Mouse (Mus musculus): ENCODE data around the gene Fkbp6. TPM values are rescaled to one million over a fixed set of nuclear protein-coding genes. Genes with fewer than 3 reads are reported as not detected.

Fkbp6 gene
- total RNA-seq, 2 experiments from 2014 or later = not detected

GRCm38 (mm10) chr5:135346430-135346829, 3.4 kb downstream of the Fkbp6 start:
- no peak overlapping the region for H3K27ac ChIP-seq
- no peak for DNase-seq
- H3K4me3 ChIP-seq = no peak overlapping the region
- intact Hi-C loops (cut with DNase I) = no loop called here
- TF ChIP-seq CTCF (IDR thresholded peaks at IDR 0.05) = peak; percentile 39

DNA sequence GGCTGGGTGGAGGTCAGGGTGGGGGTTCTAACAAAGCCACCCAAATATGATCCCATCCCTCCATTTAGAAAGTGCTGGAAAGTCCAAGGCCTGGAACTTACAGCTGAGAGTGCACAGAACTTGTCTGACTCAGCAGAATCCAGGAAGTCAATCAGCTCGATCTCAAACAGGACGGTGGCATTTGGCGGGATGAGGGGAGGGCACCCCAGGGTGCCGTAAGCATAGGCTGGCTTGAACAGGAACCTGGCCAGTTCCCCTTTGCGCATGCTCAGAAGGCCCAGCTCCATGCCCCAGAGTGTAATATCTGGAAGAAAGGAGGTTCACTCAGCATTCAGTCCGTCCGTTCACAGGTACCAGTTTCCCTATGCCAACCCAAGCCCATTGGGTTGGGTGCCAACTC, 3.9 kb downstream of the Fkbp6 start:
- Histone ChIP-seq H3K4me3 (no peak overlapping the region), H3K27ac (no peak overlapping the region)
- TF ChIP-seq CTCF (IDR thresholded peaks at IDR 0.05) = no peak
- intact Hi-C loops (cut with DNase I) = no loop called here
- DNase-seq = no peak

GRCm38 (mm10) chr5:135337575-135337974, 12.3 kb downstream of the Fkbp6 start:
- peak; percentile 39 for TF ChIP-seq CTCF (IDR thresholded peaks at IDR 0.05)
- no peak for DNase-seq
- intact Hi-C loops (cut with DNase I) = no loop called here
- Histone ChIP-seq H3K27ac (no peak overlapping the region), H3K4me3 (no peak overlapping the region)

GRCm38 (mm10) chr5:135331161-135331560, 18.7 kb downstream of the Fkbp6 start:
- intact Hi-C loops (cut with DNase I) = no loop called here
- Histone ChIP-seq H3K27ac (no peak overlapping the region), H3K4me3 (no peak overlapping the region)
- no peak for DNase-seq
- no peak for TF ChIP-seq CTCF (IDR thresholded peaks at IDR 0.05)

DNA sequence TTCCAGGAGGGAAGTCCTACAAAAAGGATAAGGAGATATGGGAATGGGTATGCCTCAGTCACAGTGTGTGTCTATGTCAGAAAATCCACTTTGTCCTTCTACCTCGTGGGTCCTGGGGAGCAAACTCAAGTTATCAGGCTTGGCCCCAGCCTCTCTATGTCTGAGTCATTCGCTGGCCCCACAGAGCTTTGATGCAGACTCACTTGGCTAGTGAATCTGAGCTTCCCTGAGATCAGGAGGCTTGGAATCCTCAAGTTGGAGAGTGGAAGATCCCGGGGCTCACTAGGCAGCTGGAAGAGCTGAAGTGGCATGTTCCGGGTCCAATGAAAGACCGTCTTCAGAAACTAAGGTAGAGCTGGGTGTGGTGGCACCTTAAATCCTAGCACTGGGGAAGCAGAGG, 19.6 kb downstream of the Fkbp6 start:
- DNase-seq = no peak
- intact Hi-C loops (cut with DNase I) = no loop called here
- TF ChIP-seq CTCF (IDR thresholded peaks at IDR 0.05) = no peak
- Histone ChIP-seq H3K4me3 (no peak overlapping the region), H3K27ac (no peak overlapping the region)

- intact Hi-C loops (cut with DNase I) = no loop called here
- no peak overlapping the region for H3K27ac ChIP-seq
- no peak for TF ChIP-seq CTCF (IDR thresholded peaks at IDR 0.05)
- DNase-seq = no peak
- no peak overlapping the region for H3K4me3 ChIP-seq
Observed at GRCm38 (mm10) chr5:135329471-135329870, 20.4 kb downstream of the Fkbp6 start.

- intact Hi-C loops (cut with DNase I) = no loop called here
- no peak for TF ChIP-seq CTCF (IDR thresholded peaks at IDR 0.05)
- H3K4me3 ChIP-seq = no peak overlapping the region
Observed at GRCm38 (mm10) chr5:135326121-135326659, 23.7 kb downstream of the Fkbp6 start.

GRCm38 (mm10) chr5:135322197-135322596, 27.6 kb downstream of the Fkbp6 start:
- no peak overlapping the region for H3K27ac ChIP-seq
- H3K4me3 ChIP-seq = no peak overlapping the region
- no peak for TF ChIP-seq CTCF (IDR thresholded peaks at IDR 0.05)
- no peak for DNase-seq
- intact Hi-C loops (cut with DNase I) = no loop called here

More at GRCm38 (mm10) chr5:135326121-135326659, 23.7 kb downstream of the Fkbp6 start:
- DNase-seq = no peak
- no peak overlapping the region for H3K27ac ChIP-seq

DNA sequence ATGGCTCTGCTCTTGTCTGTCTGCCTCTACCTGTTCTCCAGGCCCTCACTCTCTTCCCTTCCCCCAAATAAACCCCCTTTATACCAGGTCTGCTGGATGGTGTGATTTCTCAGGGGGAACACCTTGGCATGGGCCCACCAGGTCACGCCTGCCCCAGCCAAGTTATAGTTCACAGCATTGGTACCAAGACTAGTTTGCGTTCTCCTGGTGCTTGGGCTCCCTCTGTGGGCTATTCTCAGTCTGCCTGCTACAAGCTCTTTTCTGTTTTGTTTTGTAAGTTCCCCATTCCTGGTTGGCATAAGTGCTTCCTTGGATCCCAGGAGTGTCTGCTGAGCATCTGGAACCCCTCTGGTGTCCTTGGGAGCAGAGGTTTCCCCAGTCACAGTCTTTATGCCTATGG, 30.0 kb downstream of the Fkbp6 start:
- intact Hi-C loops (cut with DNase I) = no loop called here

GRCm38 (mm10) chr5:135316177-135316576, 33.7 kb downstream of the Fkbp6 start:
- no peak for DNase-seq
- TF ChIP-seq CTCF (IDR thresholded peaks at IDR 0.05) = no peak
- intact Hi-C loops (cut with DNase I) = no loop called here
- H3K4me3 ChIP-seq = no peak overlapping the region
- H3K27ac ChIP-seq = no peak overlapping the region

More for the DNA sequence above, 30.0 kb downstream of the Fkbp6 start:
- DNase-seq = no peak
- H3K27ac ChIP-seq = no peak overlapping the region
- no peak; the same call in 1 of the 2 replicates for TF ChIP-seq CTCF (IDR thresholded peaks at IDR 0.05)
- H3K4me3 ChIP-seq = no peak overlapping the region

GRCm38 (mm10) chr5:135306321-135306965, 43.4 kb downstream of the Fkbp6 start:
- intact Hi-C loops (cut with DNase I) = no loop called here
- no peak for TF ChIP-seq CTCF (IDR thresholded peaks at IDR 0.05)
- no peak overlapping the region for H3K4me3 ChIP-seq
- no peak overlapping the region for H3K27ac ChIP-seq
- DNase-seq = no peak

- DNase-seq = no peak
- H3K27ac ChIP-seq = no peak overlapping the region
- no peak for TF ChIP-seq CTCF (IDR thresholded peaks at IDR 0.05)
- no peak overlapping the region for H3K4me3 ChIP-seq
- intact Hi-C loops (cut with DNase I) = no loop called here
Observed at GRCm38 (mm10) chr5:135302454-135302853, 47.4 kb downstream of the Fkbp6 start.

- DNase-seq = no peak
- Histone ChIP-seq H3K27ac (no peak overlapping the region), H3K4me3 (no peak overlapping the region)
- intact Hi-C loops (cut with DNase I) = no loop called here
- TF ChIP-seq CTCF (IDR thresholded peaks at IDR 0.05) = no peak
Observed at GRCm38 (mm10) chr5:135301916-135302315, 47.9 kb downstream of the Fkbp6 start.

- Histone ChIP-seq H3K27ac (no peak overlapping the region), H3K4me3 (no peak overlapping the region)
- intact Hi-C loops (cut with DNase I) = no loop called here
- TF ChIP-seq CTCF (IDR thresholded peaks at IDR 0.05) = no peak
- no peak for DNase-seq
Observed at GRCm38 (mm10) chr5:135292001-135292400, 57.8 kb downstream of the Fkbp6 start.

All from gastrocnemius, adult 2 months (tissue).